31 mouse cellular contexts compared by ENCODE assay signal in the genomic region with DNA sequence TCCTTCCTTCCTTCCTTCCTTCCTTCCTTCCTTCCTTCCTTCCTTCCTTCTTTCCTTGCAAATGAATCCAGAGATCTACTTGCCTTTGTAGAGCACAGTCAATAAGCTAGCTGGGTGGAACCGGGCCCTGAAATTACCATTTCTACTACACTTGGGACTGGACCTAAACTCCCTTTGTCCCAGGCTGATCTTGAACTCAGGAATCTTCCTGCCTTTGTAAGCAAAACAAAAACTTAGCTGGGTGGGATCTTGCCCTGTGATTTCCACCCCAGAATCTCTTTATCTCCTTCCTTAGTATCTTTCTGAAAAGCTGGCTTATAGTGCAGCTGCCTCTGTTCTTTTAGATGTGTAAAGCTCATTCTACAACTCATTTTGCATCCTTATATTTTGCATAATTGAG.
"Had no signal": no experiment of that assay in that cellular context is flagged by ENCODE, and none has a peak within 500 bp of the region (broad histone marks: within the 10 kb centered on the region; RNA-seq: fewer than 3 reads in every experiment).

No protein-coding gene starts in this region.

- H3K4me1 ChIP-seq: limb, embryonic 13.5 days; limb, embryonic 15.5 days; liver, embryonic 12.5 days; liver, embryonic 13.5 days; liver, embryonic 15.5 days; lung, embryonic 15.5 days; megakaryocyte, embryonic 14.5 days; midbrain, embryonic 10.5 days; midbrain, embryonic 12.5 days; midbrain, embryonic 13.5 days; midbrain, embryonic 15.5 days; neural tube, embryonic 12.5 days had no signal

- H3K9ac ChIP-seq: limb, embryonic 12.5 days; limb, embryonic 13.5 days; limb, embryonic 15.5 days; liver, embryonic 12.5 days; liver, embryonic 13.5 days; liver, embryonic 14.5 days; liver, embryonic 15.5 days; lung, embryonic 14.5 days; lung, embryonic 15.5 days; midbrain, embryonic 12.5 days; midbrain, embryonic 13.5 days; midbrain, embryonic 15.5 days; neural tube, embryonic 12.5 days had no signal

- H3K27ac ChIP-seq: limb, embryonic 10.5 days; limb, embryonic 12.5 days; limb, embryonic 13.5 days; limb, embryonic 15.5 days; liver, embryonic 12.5 days; liver, embryonic 13.5 days; liver, embryonic 14.5 days; liver, embryonic 15.5 days; lung, embryonic 15.5 days; macrophage; midbrain, embryonic 10.5 days; midbrain, embryonic 12.5 days; midbrain, embryonic 13.5 days; midbrain, embryonic 15.5 days; neural tube, embryonic 12.5 days had no signal

- H3K27me3 ChIP-seq: limb, embryonic 12.5 days; limb, embryonic 13.5 days; limb, embryonic 15.5 days; liver, embryonic 12.5 days; liver, embryonic 13.5 days; liver, embryonic 15.5 days; lung, embryonic 15.5 days; megakaryocyte, embryonic 14.5 days; midbrain, embryonic 12.5 days; midbrain, embryonic 13.5 days; midbrain, embryonic 15.5 days; neural tube, embryonic 12.5 days had no signal

- H3K4me3 ChIP-seq: limb, embryonic 10.5 days; limb, embryonic 12.5 days; limb, embryonic 13.5 days; limb, embryonic 15.5 days; liver, embryonic 12.5 days; liver, embryonic 13.5 days; liver, embryonic 15.5 days; lung, embryonic 15.5 days; megakaryocyte, embryonic 14.5 days; midbrain, embryonic 10.5 days; midbrain, embryonic 12.5 days; midbrain, embryonic 13.5 days; midbrain, embryonic 15.5 days; myocyte; neural tube, embryonic 12.5 days had no signal

- DNase-seq: left cerebral cortex, postnatal 4 days; liver; liver, embryonic 13.5 days; lung, adult 18-20 months; lung, adult 2 months; lung, embryonic 14.5 days; lung, postnatal 10 days; lung, postnatal 14 days; lung, postnatal 36 days; lung, postnatal 4 days; midbrain, embryonic 14.5 days had no signal

- H3K36me3 ChIP-seq: limb, embryonic 10.5 days; limb, embryonic 12.5 days; limb, embryonic 13.5 days; limb, embryonic 15.5 days; liver, embryonic 12.5 days; liver, embryonic 13.5 days; liver, embryonic 15.5 days; lung, embryonic 15.5 days; midbrain, embryonic 10.5 days; midbrain, embryonic 12.5 days; midbrain, embryonic 13.5 days; midbrain, embryonic 15.5 days; neural tube, embryonic 12.5 days had no signal

- ATAC-seq: liver, embryonic 12.5 days; lung, postnatal 0 days; midbrain, embryonic 13.5 days; midbrain, embryonic 15.5 days; midbrain, embryonic 16.5 days had no signal

- H3K4me2 ChIP-seq: limb, embryonic 12.5 days; limb, embryonic 13.5 days; limb, embryonic 15.5 days; liver, embryonic 11.5 days; liver, embryonic 12.5 days; liver, embryonic 13.5 days; liver, embryonic 15.5 days; lung, embryonic 14.5 days; lung, embryonic 15.5 days; midbrain, embryonic 11.5 days; midbrain, embryonic 12.5 days; midbrain, embryonic 13.5 days; midbrain, embryonic 15.5 days; neural tube, embryonic 12.5 days had no signal

- H3K9me3 ChIP-seq: limb, embryonic 10.5 days; limb, embryonic 12.5 days; limb, embryonic 13.5 days; limb, embryonic 15.5 days; liver, embryonic 12.5 days; liver, embryonic 13.5 days; liver, embryonic 15.5 days; lung, embryonic 15.5 days; megakaryocyte, embryonic 14.5 days; midbrain, embryonic 10.5 days; midbrain, embryonic 12.5 days; midbrain, embryonic 13.5 days; midbrain, embryonic 15.5 days; neural tube, embryonic 12.5 days had no signal
